Mouse (Mus musculus): ENCODE data around the gene Il27.
A peak's percentile ranks its signal among the peaks of the same experiment; 100 is the strongest.

DNA sequence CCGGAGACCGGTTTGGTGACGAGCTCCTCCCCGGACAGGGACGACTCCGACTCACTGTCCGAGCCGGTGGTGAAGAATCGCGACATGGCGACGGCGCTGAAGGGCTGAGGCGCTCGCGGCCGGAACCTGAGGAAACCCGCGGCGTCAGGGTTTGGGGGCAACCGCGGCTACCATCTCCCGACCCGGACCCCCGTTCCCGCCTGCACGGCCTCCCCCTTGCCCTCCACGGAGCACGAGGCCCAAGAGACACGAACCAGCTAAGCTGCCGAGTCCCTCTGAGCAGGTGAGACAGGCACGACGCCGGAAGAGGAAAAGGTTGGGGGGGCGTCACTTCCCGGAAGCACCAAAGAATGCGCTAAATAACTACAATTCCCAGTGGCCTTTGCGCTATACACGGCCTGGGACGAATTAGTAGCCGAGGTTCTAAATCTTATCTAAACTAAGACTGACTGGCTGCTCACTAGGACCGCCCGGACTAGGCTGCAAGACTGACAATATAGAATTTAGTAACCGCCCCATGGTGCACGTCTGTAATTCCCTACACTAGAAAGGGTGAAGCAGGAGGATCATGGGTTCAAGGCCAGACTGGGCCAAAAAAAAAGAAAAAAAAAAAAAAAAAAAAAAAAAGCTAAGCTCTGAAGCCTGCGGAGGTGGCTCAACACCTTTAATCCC lies 28.5 kb downstream of the Il27 start, which contains the start of gene Eif3c:
- TF ChIP-seq CTCF (IDR thresholded peaks at IDR 0.05; ENCODE audit: borderline replicate concordance, insufficient read depth, low read length) (no peak), POLR2A (IDR thresholded peaks at IDR 0.05; ENCODE audit: low read depth, low read length) (peak; percentile 92)

Measured in embryonic fibroblast, embryonic 13.5 days (primary cell).